ENCODE assay signal across 21 mouse cellular contexts in the genomic region with DNA sequence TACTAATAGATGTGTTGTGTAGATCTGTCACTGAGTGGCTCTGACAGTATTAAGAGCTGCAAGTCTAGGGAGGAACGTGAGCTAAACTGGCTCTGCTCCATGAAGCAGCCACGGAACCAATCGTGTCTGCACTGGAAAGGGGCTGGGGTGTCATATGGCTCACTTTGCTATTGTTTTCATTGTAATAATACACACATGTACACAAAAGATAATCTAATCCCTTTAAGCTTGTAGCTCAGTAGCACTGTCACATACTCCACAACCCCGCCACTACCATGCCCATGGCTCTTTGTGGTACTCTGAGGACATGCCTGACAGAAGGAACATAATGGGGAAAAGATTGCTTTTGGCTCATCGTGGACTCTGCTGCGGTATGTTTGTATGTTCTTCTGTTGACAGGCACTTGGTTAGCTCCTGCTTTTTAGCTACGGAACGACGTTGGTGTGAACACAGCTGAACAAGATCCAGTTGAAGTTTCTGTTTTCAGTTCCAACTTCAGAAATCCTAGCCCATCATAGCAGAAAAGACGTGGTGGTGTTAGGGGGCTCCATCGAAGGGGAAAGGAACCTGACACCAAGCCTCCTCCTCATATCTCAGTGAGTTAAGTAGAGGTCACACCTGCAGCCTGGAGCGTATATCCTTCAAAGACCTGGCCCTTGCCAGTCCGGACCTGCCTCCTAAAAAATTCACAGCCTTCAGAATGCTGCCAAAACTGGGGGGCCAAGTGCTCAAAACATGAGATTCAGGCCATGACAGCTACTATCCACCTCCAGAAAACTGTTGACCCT.
DNase-seq lines count a peak whose midpoint lies in the region; ATAC-seq and TF ChIP-seq lines count a peak whose summit lies in the region.
"Had no signal": no experiment of that assay in that cellular context is flagged by ENCODE, and none has a peak within 500 bp of the region (broad histone marks: within the 10 kb centered on the region; RNA-seq: fewer than 3 reads in every experiment).

No protein-coding gene starts in this region.

- 0 out of 2 replicates have a peak, but pooled peaks cover 4% of the 10 kb centered on the region for H3K4me1 ChIP-seq in forebrain, postnatal 0 days (ENCODE audit: insufficient read depth)
- H3K4me1 ChIP-seq in forebrain, embryonic 13.5 days: peaks cover 9% of the 10 kb centered on the region; the same call in 1 of the 2 replicates
- no peaks in the 10 kb centered on the region; the same call in 1 of the 2 replicates for H3K4me1 ChIP-seq in midbrain, embryonic 14.5 days (ENCODE audit: control insufficient read depth, insufficient read depth, low read length)
- peaks cover 5% of the 10 kb centered on the region; the same call in 1 of the 2 replicates for H3K4me1 ChIP-seq in midbrain, embryonic 16.5 days (ENCODE audit: control insufficient read depth, insufficient read depth, low read length)
- H3K4me1 ChIP-seq: neural tube, embryonic 12.5 days had no signal

- H3K9ac ChIP-seq in forebrain, postnatal 0 days: no peak overlapping the region
- no peak overlapping the region for H3K9ac ChIP-seq in forebrain, embryonic 13.5 days
- H3K9ac ChIP-seq in midbrain, embryonic 14.5 days (replicated peaks; ENCODE audit: low read length): no peak overlapping the region
- H3K9ac ChIP-seq in midbrain, embryonic 16.5 days (ENCODE audit: low read depth, low read length): no peak overlapping the region
- H3K9ac ChIP-seq: neural tube, embryonic 12.5 days had no signal

- no peaks in the 10 kb centered on the region for H3K36me3 ChIP-seq in forebrain, postnatal 0 days (ENCODE audit: insufficient read depth)
- H3K36me3 ChIP-seq in forebrain, embryonic 13.5 days (ENCODE audit: poor library complexity, severe bottlenecking): no peaks in the 10 kb centered on the region
- no peaks in the 10 kb centered on the region for H3K36me3 ChIP-seq in midbrain, embryonic 14.5 days (ENCODE audit: control insufficient read depth, insufficient read depth, low read length)
- no peaks in the 10 kb centered on the region for H3K36me3 ChIP-seq in midbrain, embryonic 16.5 days (ENCODE audit: control insufficient read depth, insufficient read depth, low read length)
- H3K36me3 ChIP-seq: neural tube, embryonic 12.5 days had no signal

- DNase-seq in cerebellum, postnatal 10 days: peak; percentile 77 to 81
- DNase-seq in cerebellum, adult 8-10 months: no peak
- DNase-seq in forebrain, postnatal 0 days: peak; percentile 49
- peak; percentile 30 for DNase-seq in midbrain, embryonic 14.5 days
- peak; percentile 3 for DNase-seq in forelimb bud, embryonic 11.5 days (ENCODE audit: low read depth, low spot score)
- DNase-seq: adrenal gland, postnatal 10 days; gastrocnemius, postnatal 14 days; heart, adult 11 months; kidney, postnatal 14 days; right cerebral cortex, postnatal 25 days; thymus, postnatal 14 days had no signal

- H3K4me3 ChIP-seq in forebrain, postnatal 0 days (ENCODE audit: low read depth, low read length): no peak overlapping the region
- H3K4me3 ChIP-seq in forebrain, embryonic 13.5 days: no peak overlapping the region
- H3K4me3 ChIP-seq in midbrain, embryonic 14.5 days (replicated peaks; ENCODE audit: low read depth, low read length): no peak overlapping the region
- H3K4me3 ChIP-seq in midbrain, embryonic 16.5 days (ENCODE audit: low read depth, low read length): no peak overlapping the region
- H3K4me3 ChIP-seq: neural tube, embryonic 12.5 days had no signal

- H3K4me2 ChIP-seq in forebrain, postnatal 0 days (ENCODE audit: low read depth): no peak overlapping the region
- no peak overlapping the region for H3K4me2 ChIP-seq in forebrain, embryonic 13.5 days
- H3K4me2 ChIP-seq in midbrain, embryonic 14.5 days (ENCODE audit: low read length): no peak overlapping the region
- no peak overlapping the region for H3K4me2 ChIP-seq in midbrain, embryonic 16.5 days (ENCODE audit: low read length)
- H3K4me2 ChIP-seq: heart, embryonic 11.5 days; midbrain, embryonic 11.5 days; neural tube, embryonic 12.5 days had no signal

- H3K9me3 ChIP-seq in forebrain, postnatal 0 days (ENCODE audit: low read length): no peaks in the 10 kb centered on the region
- peaks cover 2% of the 10 kb centered on the region; the same call in 1 of the 2 replicates for H3K9me3 ChIP-seq in forebrain, embryonic 13.5 days (replicated peaks)
- no peaks in the 10 kb centered on the region for H3K9me3 ChIP-seq in midbrain, embryonic 14.5 days (ENCODE audit: control insufficient read depth, low read length)
- 0 out of 2 replicates have a peak, but pooled peaks cover 3% of the 10 kb centered on the region for H3K9me3 ChIP-seq in midbrain, embryonic 16.5 days (replicated peaks; ENCODE audit: control insufficient read depth, low read length, poor library complexity, severe bottlenecking)
- H3K9me3 ChIP-seq: neural tube, embryonic 12.5 days had no signal

- no peak overlapping the region for H3K27ac ChIP-seq in forebrain, postnatal 0 days (ENCODE audit: low read depth, low read length)
- no peak overlapping the region for H3K27ac ChIP-seq in forebrain, embryonic 13.5 days
- no peak overlapping the region for H3K27ac ChIP-seq in midbrain, embryonic 14.5 days (replicated peaks; ENCODE audit: low read depth, low read length)
- H3K27ac ChIP-seq in midbrain, embryonic 16.5 days (ENCODE audit: low read length): no peak overlapping the region
- H3K27ac ChIP-seq: macrophage; neural tube, embryonic 12.5 days had no signal

- WGBS in forebrain, postnatal 0 days: 44% methylated on average over 13 of the region's 13 CpGs
- WGBS in forebrain, embryonic 13.5 days: 68% methylated on average over 13 of the region's 13 CpGs
- WGBS in midbrain, embryonic 14.5 days: 63% methylated on average over 13 of the region's 13 CpGs
- WGBS in midbrain, embryonic 16.5 days: 63% methylated on average over 13 of the region's 13 CpGs

- no peak for TF ChIP-seq CTCF in forebrain, postnatal 0 days (IDR thresholded peaks at IDR 0.05; ENCODE audit: low read depth)

- no peaks in the 10 kb centered on the region for H3K27me3 ChIP-seq in forebrain, postnatal 0 days (ENCODE audit: insufficient read depth, low read length)
- no peaks in the 10 kb centered on the region for H3K27me3 ChIP-seq in forebrain, embryonic 13.5 days
- no peaks in the 10 kb centered on the region for H3K27me3 ChIP-seq in midbrain, embryonic 14.5 days (ENCODE audit: control insufficient read depth, insufficient read depth, low read length)
- H3K27me3 ChIP-seq in midbrain, embryonic 16.5 days (ENCODE audit: control insufficient read depth, insufficient read depth, low read depth, low read length): no peaks in the 10 kb centered on the region
- H3K27me3 ChIP-seq: neural tube, embryonic 12.5 days had no signal

- peak; percentile 63 for ATAC-seq in forebrain, postnatal 0 days
- ATAC-seq in forebrain, embryonic 13.5 days: no peak
- ATAC-seq in midbrain, embryonic 14.5 days (ENCODE audit: low FRiP score, low TSS enrichment): no peak
- no peak for ATAC-seq in midbrain, embryonic 16.5 days
- no peak for ATAC-seq in megakaryocyte, adult 5-6 weeks (ENCODE audit: poor library complexity, severe bottlenecking)
- ATAC-seq: hindbrain, embryonic 16.5 days; intestine, embryonic 16.5 days; lung, postnatal 0 days had no signal
